Mouse (Mus musculus): ENCODE results near the gene Ltbp2. TPM values are rescaled to one million over a fixed set of nuclear protein-coding genes. Genes with fewer than 3 reads are reported as not detected.
A peak's percentile ranks its signal among the peaks of the same experiment; 100 is the strongest.

Ltbp2 gene
- polyA plus RNA-seq, 1 experiment from 2014 or later, result 1.6 TPM

DNA sequence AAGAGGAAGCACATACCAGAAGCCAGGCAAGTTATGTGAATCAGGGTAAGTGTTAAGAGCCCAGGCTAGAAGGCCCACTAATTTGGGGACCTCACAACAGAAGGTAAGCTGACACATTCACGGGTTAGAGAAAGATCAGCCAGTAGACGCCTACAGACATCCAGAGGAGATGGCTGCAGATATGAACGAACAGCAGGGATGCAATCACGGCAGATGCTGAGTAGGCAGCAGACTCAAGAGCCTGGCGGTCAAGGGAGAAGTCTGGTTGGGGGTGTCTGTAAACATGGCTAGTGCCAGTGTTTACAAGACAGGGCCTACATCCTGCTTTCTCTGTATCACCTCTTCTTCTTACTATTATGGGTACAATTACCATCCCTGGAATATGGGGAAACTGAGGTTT is 13.1 kb downstream of the Ltbp2 start:
- ATAC-seq (ENCODE audit: insufficient read depth, low FRiP score), result no peak

DNA sequence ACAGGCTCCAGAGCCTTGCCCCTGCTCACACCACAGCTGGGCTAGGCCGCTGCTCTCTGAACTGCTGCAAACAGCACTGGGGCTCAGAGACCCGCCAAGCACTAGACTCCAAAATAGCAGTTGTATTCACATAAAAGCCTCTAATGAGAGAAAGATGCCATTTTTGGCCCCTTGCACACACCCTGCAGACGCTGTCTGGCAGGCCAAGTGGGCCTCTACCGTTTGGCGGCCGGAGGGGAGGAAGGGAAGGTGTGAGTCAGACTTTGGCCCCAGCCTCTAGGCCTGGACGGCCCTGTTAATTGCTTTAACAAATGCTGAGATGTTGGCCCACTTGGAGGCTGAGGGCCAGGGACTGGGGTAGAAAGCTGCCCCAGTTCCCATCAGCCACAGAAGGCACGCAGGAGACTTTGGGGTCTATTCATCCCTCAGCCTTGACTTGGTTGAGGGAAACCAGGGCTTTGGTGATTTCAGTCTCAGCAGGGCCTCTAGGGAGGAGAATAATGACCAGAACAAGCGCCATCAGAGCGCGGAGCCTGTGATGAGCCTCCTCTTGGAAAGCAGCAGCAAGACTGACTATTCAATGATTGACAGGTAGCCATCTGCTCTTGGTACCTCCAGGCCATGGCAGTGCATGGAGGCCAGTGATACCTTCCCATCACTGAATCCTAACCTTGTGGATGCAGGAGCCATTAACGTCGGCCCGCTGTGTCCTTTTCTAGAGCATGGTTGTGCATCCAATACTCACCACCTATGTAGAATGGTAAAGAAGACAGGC is 14.0 kb downstream of the Ltbp2 start:
- H3K36me3 ChIP-seq (ENCODE audit: control insufficient read depth, insufficient read depth, low read length), result no peaks in the 10 kb centered on the region
- H3K4me2 ChIP-seq (ENCODE audit: low read depth, low read length), result no peak overlapping the region
- H3K9me3 ChIP-seq (replicated peaks; ENCODE audit: control insufficient read depth, low read length), result no peaks in the 10 kb centered on the region
- 78% methylated on average over 14 of the region's 14 CpGs for WGBS
- H3K9ac ChIP-seq (ENCODE audit: low read length), result no peak overlapping the region
- no peak overlapping the region for H3K4me3 ChIP-seq (replicated peaks; ENCODE audit: low read length)
- no peak overlapping the region for H3K27ac ChIP-seq (ENCODE audit: low read length)
- H3K4me1 ChIP-seq (ENCODE audit: control insufficient read depth, insufficient read depth, low read length), result peaks cover 2% of the 10 kb centered on the region; the same call in 1 of the 2 replicates
- no peaks in the 10 kb centered on the region for H3K27me3 ChIP-seq (ENCODE audit: control insufficient read depth, insufficient read depth, low read length)
- ATAC-seq (ENCODE audit: insufficient read depth, low FRiP score), result no peak; the same call in 1 of the 2 replicates

More for the DNA sequence above, 13.1 kb downstream of the Ltbp2 start:
- Histone ChIP-seq H3K9me3 (replicated peaks; ENCODE audit: control insufficient read depth, low read length) (no peaks in the 10 kb centered on the region), H3K4me1 (ENCODE audit: control insufficient read depth, insufficient read depth, low read length) (peaks cover 2% of the 10 kb centered on the region; the same call in 1 of the 2 replicates), H3K9ac (ENCODE audit: low read length) (no peak overlapping the region), H3K27me3 (ENCODE audit: control insufficient read depth, insufficient read depth, low read length) (no peaks in the 10 kb centered on the region), H3K4me3 (replicated peaks; ENCODE audit: low read length) (no peak overlapping the region), H3K4me2 (ENCODE audit: low read depth, low read length) (no peak overlapping the region), H3K36me3 (ENCODE audit: control insufficient read depth, insufficient read depth, low read length) (no peaks in the 10 kb centered on the region), H3K27ac (ENCODE audit: low read length) (no peak overlapping the region)
- WGBS, result 74% methylated on average over 5 of the region's 5 CpGs

DNA sequence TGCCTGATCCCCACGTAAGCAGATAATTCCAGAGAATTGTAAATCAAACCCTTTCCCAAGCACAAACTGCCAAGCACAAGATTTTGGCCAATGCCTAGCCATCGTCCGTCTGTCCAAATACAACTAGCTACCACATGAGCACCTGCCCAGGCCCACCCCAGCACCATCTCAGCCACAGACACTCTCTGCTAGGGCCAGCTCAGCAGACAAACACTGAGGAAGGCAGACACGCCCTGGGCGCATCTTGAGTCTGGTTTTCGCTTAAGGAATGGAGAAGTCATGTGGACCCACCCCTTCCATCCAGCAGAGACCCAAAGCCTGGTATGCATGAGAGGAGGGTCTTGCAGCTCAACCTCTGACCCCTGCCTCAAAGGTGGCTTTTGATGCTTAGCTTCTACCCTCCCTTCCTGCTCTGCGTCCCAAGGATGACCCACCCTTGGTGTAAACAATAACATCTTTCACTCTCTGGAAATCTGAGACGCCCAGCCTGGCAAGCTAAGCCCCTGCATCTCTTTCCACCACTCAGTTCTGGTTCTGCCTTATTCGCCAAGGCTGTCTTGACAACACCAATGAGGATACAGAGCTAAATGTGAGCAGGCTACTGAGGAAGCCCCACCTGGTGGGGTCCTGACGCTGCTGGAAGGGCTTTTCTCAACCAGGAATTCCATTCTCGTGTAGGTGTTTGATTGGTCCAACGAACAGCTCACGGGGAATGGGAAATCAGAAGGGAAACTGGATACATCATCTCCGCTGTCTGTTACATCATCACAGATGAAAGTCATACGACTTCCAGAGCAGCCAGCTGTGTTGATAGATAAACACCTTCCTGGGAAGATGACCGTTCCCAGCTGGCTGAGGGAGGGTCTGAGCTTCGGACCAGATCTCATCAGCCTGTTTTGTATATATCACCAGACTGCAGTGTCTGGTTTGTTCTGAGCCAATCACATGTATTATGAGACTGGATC is 17.9 kb downstream of the Ltbp2 start:
- Histone ChIP-seq H3K36me3 (ENCODE audit: control insufficient read depth, insufficient read depth, low read length) (no peaks in the 10 kb centered on the region), H3K4me1 (ENCODE audit: control insufficient read depth, insufficient read depth, low read length) (0 out of 2 replicates have a peak, but pooled peaks cover 2% of the 10 kb centered on the region), H3K27ac (ENCODE audit: low read length) (no peak overlapping the region), H3K27me3 (ENCODE audit: control insufficient read depth, insufficient read depth, low read length) (no peaks in the 10 kb centered on the region), H3K9me3 (replicated peaks; ENCODE audit: control insufficient read depth, low read length) (no peaks in the 10 kb centered on the region), H3K4me2 (ENCODE audit: low read depth, low read length) (no peak overlapping the region), H3K4me3 (replicated peaks; ENCODE audit: low read length) (no peak overlapping the region), H3K9ac (ENCODE audit: low read length) (no peak overlapping the region)
- 31% methylated on average over 17 of the region's 17 CpGs for WGBS
- peak; percentile 22; the same call in 1 of the 2 replicates for ATAC-seq (ENCODE audit: insufficient read depth, low FRiP score)

DNA sequence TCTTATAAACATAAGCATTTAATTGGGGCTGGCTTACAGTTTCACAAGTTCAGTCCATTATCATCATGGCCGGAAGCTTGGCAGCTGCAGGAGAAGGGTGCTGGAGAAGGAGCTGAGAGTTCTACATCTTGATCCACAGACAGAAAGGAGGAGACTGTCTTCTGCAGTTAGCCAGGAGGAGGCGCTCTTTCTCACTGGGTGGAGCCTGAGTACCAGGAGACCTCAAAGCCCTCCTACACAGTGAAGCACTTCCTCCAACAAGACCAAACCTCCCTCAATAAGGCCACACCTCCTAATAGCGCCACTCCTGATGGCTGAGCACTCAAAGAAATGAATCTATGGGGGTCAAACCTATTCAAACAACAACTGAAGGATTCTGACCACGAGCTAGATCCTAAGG is 18.6 kb downstream of the Ltbp2 start:
- H3K36me3 ChIP-seq (ENCODE audit: control insufficient read depth, insufficient read depth, low read length), result no peaks in the 10 kb centered on the region
- no peak overlapping the region for H3K9ac ChIP-seq (ENCODE audit: low read length)
- H3K27me3 ChIP-seq (ENCODE audit: control insufficient read depth, insufficient read depth, low read length), result no peaks in the 10 kb centered on the region
- 0 out of 2 replicates have a peak, but pooled peaks cover 2% of the 10 kb centered on the region for H3K4me1 ChIP-seq (ENCODE audit: control insufficient read depth, insufficient read depth, low read length)
- 69% methylated on average over 4 of the region's 4 CpGs for WGBS
- H3K9me3 ChIP-seq (replicated peaks; ENCODE audit: control insufficient read depth, low read length), result no peaks in the 10 kb centered on the region
- no peak for ATAC-seq (ENCODE audit: insufficient read depth, low FRiP score)
- H3K4me2 ChIP-seq (ENCODE audit: low read depth, low read length), result no peak overlapping the region
- H3K4me3 ChIP-seq (replicated peaks; ENCODE audit: low read length), result no peak overlapping the region
- H3K27ac ChIP-seq (ENCODE audit: low read length), result no peak overlapping the region

DNA sequence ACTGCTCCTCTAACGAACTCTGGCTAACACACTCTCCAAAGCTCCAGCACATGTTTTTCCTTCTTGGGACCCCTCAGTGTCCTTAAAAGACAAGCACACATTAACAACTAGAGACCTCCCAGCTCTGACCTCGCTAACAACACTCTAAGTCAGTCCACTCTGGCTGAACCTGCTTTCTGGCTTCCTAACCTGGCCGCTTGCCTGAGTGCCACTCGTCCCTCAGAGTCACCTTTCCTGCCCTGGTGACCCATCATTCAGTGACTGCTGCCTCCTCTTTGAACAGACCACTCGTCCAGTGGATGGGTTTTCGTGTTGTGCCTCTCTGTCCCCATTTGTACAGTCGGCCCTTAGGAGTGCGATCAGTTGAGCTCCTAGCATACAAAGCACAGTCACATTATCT is 19.8 kb downstream of the Ltbp2 start:
- Histone ChIP-seq H3K4me3 (replicated peaks; ENCODE audit: low read length) (no peak overlapping the region), H3K36me3 (ENCODE audit: control insufficient read depth, insufficient read depth, low read length) (no peaks in the 10 kb centered on the region), H3K4me2 (ENCODE audit: low read depth, low read length) (no peak overlapping the region), H3K27ac (ENCODE audit: low read length) (no peak overlapping the region), H3K27me3 (ENCODE audit: control insufficient read depth, insufficient read depth, low read length) (no peaks in the 10 kb centered on the region), H3K9me3 (replicated peaks; ENCODE audit: control insufficient read depth, low read length) (no peaks in the 10 kb centered on the region), H3K9ac (ENCODE audit: low read length) (no peak overlapping the region), H3K4me1 (ENCODE audit: control insufficient read depth, insufficient read depth, low read length) (0 out of 2 replicates have a peak, but pooled peaks cover 6% of the 10 kb centered on the region)
- no peak for ATAC-seq (ENCODE audit: insufficient read depth, low FRiP score)
- 78% methylated on average over 8 of the region's 8 CpGs for WGBS

DNA sequence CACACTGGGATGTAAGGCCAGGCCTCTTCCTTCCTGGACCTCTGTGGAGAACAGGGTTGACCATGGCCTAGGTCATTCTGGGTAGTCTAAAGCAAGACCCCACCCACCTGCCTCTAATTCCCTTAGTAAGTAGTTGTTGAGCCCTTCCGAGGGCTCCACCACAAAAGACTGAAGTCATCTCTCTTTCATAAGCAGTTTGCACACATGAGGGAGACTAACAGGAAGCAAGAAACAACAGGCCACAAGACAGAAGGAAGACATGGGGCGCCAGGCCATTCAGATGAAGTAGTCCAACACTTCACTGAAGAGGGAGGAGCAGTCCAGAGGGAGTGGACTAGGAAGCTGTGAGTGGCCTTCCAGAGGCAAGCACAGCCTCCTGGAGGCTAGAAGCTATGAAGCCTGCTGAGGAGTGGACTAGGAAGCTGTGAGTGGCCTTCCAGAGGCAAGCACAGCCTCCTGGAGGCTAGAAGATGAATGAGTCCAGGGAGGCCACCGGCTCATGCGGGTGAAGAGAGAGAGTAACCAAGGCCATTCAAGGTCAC is 21.2 kb downstream of the Ltbp2 start:
- Histone ChIP-seq H3K27ac (ENCODE audit: low read length) (no peak overlapping the region), H3K27me3 (ENCODE audit: control insufficient read depth, insufficient read depth, low read length) (no peaks in the 10 kb centered on the region), H3K9ac (ENCODE audit: low read length) (no peak overlapping the region), H3K4me3 (replicated peaks; ENCODE audit: low read length) (no peak overlapping the region), H3K4me1 (ENCODE audit: control insufficient read depth, insufficient read depth, low read length) (0 out of 2 replicates have a peak, but pooled peaks cover 6% of the 10 kb centered on the region), H3K36me3 (ENCODE audit: control insufficient read depth, insufficient read depth, low read length) (no peaks in the 10 kb centered on the region), H3K4me2 (ENCODE audit: low read depth, low read length) (no peak overlapping the region), H3K9me3 (replicated peaks; ENCODE audit: control insufficient read depth, low read length) (no peaks in the 10 kb centered on the region)
- no peak for ATAC-seq (ENCODE audit: insufficient read depth, low FRiP score)
- WGBS, result 66% methylated on average over 4 of the region's 4 CpGs

DNA sequence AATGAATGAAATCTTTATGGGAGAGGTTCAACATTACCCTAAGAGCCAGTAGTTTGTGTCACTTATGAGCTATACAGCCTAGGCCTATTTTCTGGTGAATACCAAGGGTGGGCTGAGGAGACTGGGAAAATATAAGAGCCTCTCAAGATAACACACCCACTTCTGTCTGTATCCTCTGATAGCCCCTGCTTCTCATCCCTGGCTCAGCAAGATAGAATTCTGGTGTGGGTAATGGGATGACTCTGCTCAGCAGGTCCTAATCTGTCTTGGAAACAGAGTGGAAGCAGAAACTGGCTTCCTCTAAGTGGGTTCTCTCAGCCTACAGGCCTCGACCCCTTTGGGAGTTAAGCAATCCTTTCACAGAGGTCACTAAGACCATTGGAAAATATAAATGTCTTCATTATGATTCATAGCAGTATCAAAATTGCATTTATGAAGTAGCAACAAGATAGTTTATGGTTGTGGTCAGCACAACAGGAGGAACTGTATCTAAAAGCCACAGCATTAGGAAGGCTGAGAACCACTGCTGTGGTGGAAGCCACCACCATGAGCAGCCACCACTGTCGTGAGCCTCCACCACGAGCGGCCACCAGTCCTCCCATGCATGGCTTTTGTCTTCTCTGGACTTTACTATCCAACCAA is 21.8 kb downstream of the Ltbp2 start:
- Histone ChIP-seq H3K4me1 (ENCODE audit: control insufficient read depth, insufficient read depth, low read length) (0 out of 2 replicates have a peak, but pooled peaks cover 6% of the 10 kb centered on the region), H3K9me3 (replicated peaks; ENCODE audit: control insufficient read depth, low read length) (no peaks in the 10 kb centered on the region), H3K4me2 (ENCODE audit: low read depth, low read length) (no peak overlapping the region), H3K36me3 (ENCODE audit: control insufficient read depth, insufficient read depth, low read length) (no peaks in the 10 kb centered on the region), H3K27ac (ENCODE audit: low read length) (no peak overlapping the region), H3K9ac (ENCODE audit: low read length) (no peak overlapping the region), H3K4me3 (replicated peaks; ENCODE audit: low read length) (no peak overlapping the region), H3K27me3 (ENCODE audit: control insufficient read depth, insufficient read depth, low read length) (no peaks in the 10 kb centered on the region)
- 86% methylated on average over 4 of the region's 4 CpGs for WGBS
- no peak for ATAC-seq (ENCODE audit: insufficient read depth, low FRiP score)

DNA sequence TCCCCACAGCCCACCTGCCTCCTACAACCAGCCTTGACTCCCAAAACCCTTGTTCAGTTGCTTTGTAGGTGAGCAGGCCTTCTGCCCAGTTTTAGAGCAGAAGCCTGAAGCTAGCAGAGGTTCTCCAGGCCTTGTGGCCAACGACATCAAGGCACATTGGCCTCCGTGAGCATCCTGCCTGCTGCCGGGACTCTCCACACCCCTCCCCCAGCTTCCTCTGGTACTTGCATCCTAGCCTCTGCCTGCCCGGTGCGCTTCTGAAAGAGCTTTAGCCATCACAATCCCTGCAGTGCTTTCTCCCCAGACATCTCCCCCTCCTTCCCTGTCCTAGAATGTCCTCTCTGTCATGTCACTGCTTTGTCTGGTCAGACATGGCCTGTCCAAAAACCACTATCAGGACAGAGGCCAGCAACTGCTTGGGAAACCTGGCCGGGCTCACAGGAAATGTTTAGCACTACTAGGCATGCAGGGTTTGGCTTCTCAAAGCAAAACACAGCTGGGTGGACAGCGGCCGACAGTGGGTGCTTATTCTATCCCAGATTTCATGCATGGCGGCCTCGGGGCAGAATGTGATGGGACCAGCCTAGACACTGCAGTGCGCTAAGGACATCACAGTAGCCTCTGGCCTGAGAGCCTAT is 24.8 kb downstream of the Ltbp2 start:
- ATAC-seq (ENCODE audit: insufficient read depth, low FRiP score), result no peak
- H3K9me3 ChIP-seq (replicated peaks; ENCODE audit: control insufficient read depth, low read length), result no peaks in the 10 kb centered on the region
- H3K9ac ChIP-seq (ENCODE audit: low read length), result no peak overlapping the region
- 46% methylated on average over 11 of the region's 11 CpGs for WGBS
- H3K4me1 ChIP-seq (ENCODE audit: control insufficient read depth, insufficient read depth, low read length), result peaks cover 17% of the 10 kb centered on the region
- H3K27ac ChIP-seq (ENCODE audit: low read length), result no peak overlapping the region
- no peaks in the 10 kb centered on the region for H3K36me3 ChIP-seq (ENCODE audit: control insufficient read depth, insufficient read depth, low read length)
- no peak overlapping the region for H3K4me3 ChIP-seq (replicated peaks; ENCODE audit: low read length)
- no peaks in the 10 kb centered on the region for H3K27me3 ChIP-seq (ENCODE audit: control insufficient read depth, insufficient read depth, low read length)
- H3K4me2 ChIP-seq (ENCODE audit: low read depth, low read length), result no peak overlapping the region

Measured in stomach, embryonic 16.5 days (tissue).